Mouse (Mus musculus): ENCODE measurements around the gene Cacna2d3.
A peak's percentile ranks its signal among the peaks of the same experiment; 100 is the strongest.

Cacna2d3 gene

DNA sequence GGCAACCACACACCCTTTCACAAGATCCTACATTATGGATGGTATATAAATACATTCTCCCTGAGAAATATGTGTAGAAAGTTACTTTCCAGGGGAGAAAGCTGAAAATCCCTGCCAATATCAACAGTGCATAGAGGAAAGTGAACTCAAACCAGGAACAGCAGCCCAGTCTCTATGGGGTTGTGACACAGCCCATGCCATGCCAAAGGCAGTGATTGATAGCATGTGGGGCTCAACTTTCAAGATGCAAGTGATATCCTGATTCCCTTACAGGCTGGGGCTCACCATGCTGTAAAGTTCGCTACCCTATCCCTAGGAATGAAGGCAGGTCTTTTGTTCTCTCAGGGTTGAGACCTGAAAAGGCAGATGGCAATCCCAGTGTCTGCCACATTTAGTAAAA is 229.9 kb downstream of the Cacna2d3 start:
- no peak for DNase-seq (ENCODE audit: low spot score)

DNA sequence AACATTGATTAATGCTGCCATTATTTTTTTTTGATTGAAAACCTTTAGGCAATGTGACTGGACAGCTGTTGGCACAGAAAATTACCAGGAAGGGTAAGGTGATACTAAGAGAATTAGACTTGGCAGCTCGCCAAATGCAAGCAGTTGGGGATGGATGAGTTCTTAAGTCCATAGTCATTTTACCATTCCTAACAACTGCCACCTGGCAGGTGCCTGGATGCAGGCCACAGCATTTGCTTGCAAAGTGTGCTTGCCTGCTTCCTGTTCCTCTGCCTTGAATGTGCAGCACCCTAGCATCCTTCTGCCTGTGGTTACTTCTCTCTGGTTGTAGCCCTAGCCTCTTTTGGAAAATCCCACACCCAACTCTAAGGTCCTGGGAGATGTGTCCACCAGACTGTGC is 236.2 kb downstream of the Cacna2d3 start:
- no peak for DNase-seq (ENCODE audit: low spot score)

DNA sequence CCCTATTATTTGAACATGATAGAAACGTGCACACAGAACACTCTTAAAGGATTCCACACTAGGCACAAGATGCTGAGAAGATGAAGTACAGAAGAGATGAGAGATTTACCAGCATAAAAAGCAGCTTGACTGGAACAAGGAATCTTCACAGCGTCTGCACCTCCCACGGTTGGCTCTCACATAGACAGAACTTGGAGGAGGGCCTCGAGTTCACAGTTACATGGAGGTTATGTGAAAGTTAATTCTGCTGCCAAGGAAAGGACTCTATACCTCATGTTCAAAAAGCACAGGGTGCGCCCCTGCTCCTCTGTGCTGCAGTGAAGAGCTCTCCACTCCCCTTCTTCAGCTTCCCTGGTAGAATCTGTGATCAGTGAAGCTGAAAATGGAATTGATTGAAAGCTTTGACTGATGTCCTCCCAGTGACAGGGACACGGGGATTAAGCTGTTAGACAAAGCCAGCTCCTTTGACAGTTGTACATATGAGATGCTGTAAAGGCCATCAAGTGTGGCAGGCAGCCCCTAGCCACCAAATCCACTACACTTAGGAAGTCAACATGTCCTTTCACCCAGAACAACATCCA is 243.2 kb downstream of the Cacna2d3 start:
- DNase-seq (ENCODE audit: low spot score): no peak

DNA sequence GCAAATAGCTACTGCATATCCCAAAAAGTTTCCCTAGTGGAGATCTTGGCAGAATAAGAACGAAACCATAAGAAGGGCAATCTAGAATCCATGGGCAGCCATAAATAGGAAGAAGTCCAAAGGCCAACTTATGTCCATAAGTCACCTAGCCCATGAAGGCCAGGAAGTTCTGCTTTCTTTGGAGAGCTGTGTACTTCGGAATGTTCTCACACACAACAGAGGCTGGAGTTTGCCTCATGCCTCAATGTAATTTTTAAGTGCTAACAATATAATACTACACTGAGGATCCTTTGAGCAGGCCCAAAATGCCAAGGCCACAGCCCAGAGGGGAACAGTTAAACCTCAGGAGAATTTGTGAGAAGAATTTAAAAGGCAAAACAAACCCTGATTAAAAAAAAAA is 257.4 kb downstream of the Cacna2d3 start:
- DNase-seq (ENCODE audit: low spot score): no peak

DNA sequence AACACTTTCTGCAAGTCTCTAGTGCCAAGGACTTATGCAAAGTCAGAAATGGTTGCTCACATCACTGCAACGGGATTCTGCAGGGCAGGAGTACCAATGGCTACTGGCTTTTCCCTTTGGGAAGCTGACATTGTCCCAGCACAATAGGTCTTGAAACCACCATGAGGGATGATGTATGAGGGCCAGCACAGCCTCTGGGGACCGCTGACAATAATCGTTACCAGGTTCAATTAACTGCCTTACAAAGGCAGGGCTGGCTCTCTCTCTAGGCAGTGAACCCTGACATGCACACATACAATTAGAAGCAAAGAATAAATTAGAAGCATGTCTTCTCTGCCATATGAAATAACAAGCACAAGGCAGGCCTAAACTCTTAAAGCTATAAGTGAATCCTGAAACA is 272.5 kb downstream of the Cacna2d3 start:
- no peak for DNase-seq (ENCODE audit: low spot score)

DNA sequence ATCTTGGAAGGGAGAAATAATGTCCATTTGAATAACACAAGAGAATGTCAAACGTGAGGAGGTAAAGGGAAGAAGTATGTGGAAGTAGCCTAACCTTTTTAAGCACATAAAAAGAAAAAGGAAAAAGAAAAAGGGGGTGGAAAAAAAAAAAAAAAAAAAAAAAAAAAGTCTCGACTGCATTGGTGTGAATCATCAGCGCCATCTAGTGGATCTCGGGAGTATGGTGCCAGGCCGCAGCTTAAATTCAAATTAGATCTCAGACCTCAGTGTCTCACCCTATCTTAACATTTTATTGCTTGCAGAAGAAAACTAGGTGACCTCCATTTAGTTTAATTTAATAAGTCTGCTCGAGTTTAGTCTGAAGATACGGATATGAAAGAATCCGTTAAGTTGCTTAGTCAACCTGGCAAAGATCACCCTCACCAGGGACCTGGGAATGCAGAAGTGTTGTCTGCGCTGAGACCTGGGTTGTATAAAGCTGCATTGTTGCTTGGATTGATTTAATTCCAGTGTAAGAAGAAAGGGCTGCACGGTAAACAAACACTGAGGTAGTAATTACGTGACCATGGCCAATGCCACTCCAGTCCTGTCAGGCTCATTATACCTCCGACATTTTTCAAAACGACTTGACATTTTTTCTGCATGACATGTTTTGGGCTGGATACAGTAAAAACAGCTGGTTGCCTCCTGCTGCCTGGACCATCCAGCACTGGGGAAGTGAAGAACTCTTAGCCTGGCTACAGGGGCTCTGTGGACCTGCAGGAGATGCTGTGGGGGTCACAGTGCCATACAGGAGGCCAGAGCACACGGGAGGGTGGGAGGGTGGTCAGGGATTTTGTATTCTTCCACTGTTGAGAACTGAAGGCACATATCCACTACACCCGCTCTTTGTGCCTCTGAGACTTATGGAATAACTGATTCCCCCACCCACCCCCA is 278.3 kb downstream of the Cacna2d3 start:
- DNase-seq (ENCODE audit: low spot score): peak; percentile 51

DNA sequence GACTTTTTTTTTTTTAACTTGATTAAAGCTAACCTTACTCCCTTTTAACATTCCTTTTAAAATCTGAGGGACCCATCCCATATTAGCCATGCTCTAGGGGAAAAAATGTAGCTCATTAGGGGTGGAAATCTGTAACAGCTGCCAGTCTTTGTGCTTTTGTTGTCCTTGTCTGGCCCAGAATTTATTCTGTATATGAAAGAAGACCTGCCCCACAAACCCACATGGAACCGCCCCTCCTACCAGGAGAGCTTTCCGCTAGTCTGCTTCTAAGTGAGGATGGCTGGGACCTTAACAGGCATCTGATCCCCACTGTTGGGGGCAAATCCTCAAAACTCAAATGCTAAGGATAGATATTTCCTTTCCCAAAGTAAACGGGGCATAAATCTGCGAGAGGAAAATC is 279.2 kb downstream of the Cacna2d3 start:
- DNase-seq (ENCODE audit: low spot score): no peak

DNA sequence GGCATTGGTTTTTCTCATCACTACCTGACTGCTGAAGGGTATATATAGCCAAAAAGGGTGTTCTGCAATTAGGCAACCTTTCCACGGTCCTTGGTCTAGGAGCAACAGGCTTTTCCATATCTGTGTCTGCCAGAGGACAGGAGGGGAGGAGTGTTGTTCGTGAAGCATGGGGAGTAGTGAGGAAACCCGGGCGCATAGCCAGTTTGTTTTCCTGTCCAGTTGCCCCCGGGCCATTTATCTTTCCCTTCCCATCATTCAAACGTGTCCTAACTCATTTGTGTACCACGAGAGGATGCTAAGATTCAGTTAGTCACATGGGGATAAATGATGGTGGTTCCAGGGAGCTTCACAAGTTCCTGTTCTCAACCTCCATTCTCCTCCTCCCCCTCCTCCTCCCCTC is 283.0 kb downstream of the Cacna2d3 start:
- no peak for DNase-seq (ENCODE audit: low spot score)

DNA sequence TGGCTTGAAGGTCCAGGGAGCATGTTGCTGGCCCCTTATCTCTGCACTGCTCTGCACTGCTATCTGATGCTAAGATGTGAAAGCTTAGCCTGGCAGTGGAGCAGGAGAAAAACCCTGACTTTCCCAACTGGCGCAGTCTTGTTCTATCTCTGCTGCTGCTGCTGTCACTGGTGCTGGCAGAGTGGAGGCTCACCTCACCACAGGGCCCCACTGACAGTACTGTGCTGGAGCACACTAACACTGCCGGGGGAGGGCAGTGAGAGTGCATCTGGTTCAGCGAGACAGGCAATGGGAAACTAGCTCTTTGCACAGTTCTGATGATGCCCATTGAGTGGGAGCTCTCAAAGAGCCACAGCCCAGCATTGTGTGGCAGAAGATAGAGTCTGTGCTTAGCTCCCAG is 283.4 kb downstream of the Cacna2d3 start:
- DNase-seq (ENCODE audit: low spot score): no peak

DNA sequence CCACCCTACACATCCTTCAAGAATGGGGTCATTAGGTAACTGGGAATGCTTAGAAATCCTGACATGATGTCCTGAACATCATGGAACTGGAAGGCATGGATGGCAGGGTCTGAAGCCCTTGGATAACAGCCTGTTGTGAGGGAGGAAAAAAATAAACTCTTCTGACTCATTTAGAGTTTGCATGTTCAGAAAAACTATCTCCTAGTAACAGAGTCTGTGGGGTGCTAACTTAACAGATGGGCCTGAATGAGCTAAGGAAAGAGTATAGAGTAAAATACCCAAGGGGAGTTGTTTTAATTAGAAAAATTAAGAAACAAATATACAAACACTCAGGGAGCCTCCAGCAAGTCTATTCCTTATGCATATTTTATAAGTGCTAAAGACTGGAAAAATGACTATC is 286.5 kb downstream of the Cacna2d3 start:
- no peak for DNase-seq (ENCODE audit: low spot score)

DNA sequence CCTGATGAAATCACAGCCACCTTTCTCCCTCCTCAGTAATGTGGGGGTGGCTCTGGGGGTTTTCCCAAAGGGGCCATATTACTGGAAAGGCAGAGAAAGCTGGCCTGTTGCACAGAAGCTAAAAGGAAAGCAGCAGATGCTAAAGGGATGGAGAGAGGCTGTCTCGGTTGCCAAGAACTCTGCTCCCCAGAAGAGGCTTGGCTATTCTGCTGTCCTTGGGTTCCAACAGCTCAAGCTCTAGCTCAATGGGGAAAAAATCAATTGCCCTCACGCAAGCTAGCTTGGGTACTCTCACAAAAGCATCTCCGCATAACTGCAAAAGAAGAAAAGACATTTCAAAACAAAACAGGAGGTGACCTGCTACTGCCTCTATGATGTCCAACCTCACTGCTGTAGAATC is 287.9 kb downstream of the Cacna2d3 start:
- no peak for DNase-seq (ENCODE audit: low spot score)

DNA sequence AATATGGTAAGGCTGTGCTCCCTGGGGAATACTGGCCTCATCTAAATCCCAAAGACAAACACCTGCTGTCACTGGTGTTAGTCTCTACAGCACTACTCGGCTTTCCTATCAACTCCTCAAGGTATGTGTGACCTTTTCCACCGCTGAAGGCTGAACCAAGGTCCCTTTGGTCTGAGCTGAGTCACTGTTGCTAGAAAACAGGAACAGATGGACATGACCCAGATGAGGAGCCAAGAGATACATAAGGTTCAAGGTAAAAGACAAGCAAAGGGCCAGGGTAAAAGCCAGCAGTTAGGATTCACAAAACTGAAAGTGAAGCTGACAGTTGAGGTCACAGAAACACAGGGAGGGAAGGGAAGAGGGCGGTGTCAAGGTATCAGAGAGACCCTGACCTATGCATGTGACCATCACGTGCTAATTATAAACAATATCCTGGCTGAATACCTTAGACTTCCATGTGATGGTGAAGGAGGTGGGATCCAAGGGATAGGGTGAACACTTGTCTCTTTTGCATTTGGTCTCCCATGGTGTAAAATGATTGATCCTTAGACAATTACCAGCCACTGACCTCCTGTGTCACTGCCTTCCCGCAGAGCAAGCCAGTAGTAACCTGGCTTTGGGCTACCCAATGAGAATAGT is 288.5 kb downstream of the Cacna2d3 start:
- DNase-seq (ENCODE audit: low spot score): no peak

DNA sequence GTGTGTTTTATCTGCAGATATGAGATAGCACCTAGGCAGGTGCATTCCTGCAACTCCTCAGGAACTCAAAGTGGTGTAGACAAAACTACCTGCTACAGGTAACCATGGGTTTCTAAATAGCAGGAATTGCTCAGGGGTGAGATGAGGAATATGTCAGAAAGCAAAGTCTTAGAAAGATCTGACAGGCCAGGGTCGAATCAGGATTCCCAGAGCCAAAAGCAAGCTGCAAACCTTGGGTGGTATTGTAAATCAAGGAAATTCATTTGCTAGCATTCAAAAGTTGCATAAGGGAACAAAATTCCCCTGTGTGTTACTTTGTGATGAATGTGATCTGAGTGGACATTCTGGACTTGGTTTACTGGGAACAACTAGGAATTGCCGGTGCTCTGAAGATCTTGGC is 291.9 kb downstream of the Cacna2d3 start:
- DNase-seq (ENCODE audit: low spot score): no peak

DNA sequence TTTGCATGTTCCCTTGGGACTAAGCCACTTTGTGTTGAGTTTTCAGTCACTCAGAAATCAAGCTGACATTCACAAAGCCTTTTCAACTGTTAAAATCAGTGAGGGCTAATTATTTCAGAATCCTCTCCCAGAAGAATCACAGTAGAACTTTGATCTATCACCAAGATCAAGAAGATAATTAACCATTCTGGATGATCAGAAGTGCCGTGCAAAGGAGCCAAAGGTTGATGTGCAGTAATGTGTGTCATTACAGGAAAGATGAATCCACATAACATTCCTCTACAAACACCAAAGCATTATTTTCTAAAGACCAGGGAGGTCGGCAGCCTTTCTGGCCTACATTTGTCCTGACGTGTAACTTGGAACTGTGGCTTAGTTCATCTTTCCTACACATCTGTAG is 296.0 kb downstream of the Cacna2d3 start:
- no peak for DNase-seq (ENCODE audit: low spot score)

DNA sequence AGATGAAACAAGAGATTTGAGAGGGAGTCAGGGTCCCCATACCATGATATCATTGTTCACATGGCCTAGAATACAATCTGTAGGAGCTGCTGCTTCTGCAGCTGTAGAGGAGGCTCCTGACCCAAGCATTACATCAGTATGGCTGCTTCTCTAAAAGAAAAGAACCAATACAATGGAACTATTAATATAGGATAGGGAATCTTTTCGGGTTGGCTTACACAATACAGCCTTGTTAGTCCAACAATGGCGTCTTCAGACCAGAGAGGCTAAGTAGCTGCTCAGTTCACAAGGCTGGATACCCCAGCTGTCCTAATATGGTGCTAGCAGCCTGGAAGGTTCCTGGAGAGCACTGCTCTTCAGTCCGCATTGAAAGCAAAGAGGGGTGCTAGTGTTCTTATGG is 296.5 kb downstream of the Cacna2d3 start:
- no peak for DNase-seq (ENCODE audit: low spot score)

DNA sequence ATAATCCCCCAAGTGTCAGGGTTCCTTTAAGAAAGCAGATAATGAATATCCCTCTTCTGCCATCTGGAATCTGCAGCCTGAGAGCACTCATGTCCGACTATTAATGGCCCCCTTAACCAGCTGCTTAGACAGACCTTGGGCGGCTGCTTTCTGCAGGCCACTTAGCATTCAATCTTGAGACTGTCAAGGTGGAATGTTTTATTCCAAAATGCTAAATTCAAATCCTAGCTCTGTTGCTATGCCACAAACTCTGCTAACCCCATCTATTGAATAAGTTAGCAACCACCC is 315.8 kb downstream of the Cacna2d3 start:
- no peak for DNase-seq (ENCODE audit: low spot score)

DNA sequence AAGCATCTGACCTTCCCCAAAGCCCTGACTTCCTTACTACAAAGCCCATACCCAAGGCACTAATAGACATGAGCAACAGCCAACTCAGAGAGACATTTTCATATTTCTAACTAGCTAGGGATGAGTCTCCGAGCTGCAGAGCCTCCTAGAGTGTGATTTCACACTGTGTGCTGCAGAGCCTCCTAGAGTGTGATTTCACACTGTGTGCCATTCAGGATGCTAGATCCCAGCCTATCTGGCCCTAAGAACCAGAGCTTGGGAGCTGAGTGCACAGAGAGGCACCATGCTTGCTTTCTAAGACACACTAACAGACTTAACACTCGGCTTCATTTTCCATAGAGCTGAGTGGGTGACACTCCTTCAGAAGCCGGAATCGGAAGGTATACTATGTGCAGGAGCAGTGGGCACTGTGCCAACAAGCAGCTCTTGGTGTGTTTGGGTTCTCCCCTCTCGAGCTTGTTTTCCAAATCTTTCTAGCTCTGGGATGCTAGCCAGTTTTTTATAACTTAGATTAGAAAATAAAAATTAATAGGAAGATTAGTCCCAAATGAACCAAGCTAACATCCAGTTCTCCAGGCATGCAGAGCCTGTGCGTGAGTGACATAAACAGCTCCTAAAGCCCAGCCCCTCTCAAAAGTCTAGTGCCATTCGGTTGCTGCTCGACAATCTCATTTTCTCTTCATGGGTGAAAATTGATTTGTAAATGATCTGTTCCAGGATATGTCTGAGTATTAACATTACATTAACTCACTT is 316.4 kb downstream of the Cacna2d3 start:
- DNase-seq (ENCODE audit: low spot score): peak; percentile 5

DNA sequence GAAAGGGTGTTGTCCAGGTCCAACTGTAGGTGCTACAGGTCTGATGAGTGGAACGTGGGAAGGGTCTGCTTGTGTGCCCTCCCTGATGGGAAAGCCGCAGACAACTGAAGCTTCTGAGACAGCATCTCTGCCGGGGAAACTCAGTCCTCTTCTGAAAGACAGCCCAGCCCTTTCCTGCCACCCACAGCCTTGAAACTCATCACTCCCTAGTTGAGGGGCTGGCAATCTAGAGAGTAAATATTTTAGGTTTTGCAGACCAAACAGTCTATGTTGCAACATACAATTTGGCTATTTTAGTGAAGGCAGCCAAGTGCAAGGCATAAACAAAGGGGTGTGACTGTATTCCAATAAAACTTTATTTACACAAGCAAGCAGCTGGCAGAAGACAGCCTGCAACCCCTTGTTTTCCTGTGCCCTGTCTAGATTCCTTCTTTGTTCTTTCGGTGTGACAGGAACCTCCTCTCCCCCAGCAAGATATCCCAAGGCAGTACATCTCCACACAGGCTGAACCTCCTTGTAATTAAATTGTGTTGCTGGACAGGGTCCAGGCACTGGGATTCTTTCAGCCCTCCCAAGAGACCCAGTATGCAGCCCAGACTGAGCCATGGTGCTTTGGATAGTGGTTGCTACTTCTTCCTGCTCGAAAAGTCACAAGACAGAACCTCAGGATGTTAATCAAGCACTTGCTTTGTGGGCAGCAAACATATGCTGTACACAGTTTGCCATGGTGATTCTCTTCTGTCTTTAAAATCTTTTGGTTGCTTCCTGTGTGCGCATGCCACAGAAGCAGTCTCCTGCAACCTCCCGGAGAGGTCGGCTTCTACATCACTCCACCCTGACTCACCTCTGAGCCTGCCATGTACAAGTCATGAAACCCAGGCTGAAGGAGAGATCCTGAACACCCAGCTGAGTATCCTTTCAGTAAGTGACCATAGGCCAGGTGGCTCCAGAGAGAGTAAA is 317.5 kb downstream of the Cacna2d3 start:
- DNase-seq (ENCODE audit: low spot score): peak; percentile 7

DNA sequence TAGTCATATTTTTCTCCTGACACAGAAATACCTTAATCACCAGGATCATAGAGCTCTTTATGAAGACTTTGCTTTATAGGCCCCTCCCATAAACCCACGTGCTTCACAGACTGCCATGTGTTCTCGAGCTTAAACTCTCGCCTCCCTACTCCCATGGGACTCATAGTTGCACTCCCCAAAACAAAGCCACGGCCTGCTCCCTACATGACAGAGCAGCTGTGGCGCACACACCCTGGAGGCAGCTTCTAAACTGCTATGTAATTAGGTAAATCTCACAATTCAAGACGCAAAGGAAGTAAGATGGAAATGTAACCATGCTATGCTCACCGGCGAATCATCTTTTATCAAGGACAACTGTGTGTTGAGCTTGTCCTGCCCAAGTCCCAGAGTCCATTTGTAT is 319.2 kb downstream of the Cacna2d3 start:
- no peak for DNase-seq (ENCODE audit: low spot score)

DNA sequence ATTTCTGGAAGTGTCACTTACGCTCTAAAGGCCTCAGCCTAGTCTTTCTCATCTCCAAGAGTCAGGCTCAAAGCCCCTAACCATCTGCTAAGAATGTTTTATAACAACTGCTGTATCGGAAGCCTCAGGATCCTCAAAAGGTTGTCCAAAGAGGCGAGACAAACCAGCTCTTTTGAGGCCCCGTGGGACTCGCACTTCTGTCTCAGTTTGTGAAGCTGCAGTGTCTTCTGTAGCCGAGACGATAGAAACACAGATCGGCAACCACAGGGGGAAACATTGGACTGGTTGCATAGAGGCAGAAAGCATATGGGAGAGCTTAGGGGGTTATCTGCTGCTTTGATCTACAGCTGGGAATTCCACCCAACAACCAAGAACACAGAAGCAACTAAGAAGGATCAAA is 327.9 kb downstream of the Cacna2d3 start:
- no peak for DNase-seq (ENCODE audit: low spot score)

DNA sequence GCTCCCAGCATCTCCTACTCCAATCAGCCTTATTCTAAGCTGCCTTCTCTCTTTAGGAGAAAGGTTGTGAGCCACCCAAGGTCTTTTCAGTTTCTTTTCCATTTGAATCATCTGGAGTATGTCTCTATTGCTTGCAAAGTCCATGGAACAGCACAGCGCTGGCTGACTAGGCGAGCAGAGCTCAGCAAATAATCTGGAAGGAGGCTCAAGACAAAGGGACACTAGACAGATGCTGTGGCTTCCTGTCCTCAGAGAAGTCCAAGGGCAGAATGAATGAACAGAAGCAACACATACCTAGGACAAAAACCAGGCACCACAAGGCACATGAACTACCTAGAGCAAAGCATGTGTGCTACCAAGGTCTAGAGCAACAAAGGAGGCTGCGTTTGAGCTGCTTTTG is 328.8 kb downstream of the Cacna2d3 start:
- DNase-seq (ENCODE audit: low spot score): no peak

DNA sequence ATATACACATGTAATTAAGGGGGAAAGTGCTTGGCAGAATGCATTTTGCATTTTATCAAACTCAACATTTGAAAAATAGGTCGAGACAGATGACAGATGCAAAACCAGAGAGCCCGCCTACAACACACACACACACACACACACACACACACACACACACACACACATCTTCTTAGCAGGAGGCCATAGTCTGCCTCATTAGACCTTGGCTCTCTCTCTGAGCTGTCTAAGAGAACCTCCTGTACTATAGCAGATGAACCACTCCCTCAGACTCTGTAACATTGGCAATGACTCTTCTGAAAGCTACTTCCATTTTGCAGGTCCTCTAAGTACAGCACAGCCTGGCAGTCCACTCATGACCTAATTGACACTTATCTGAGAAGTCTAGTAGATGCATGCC is 330.2 kb downstream of the Cacna2d3 start:
- no peak for DNase-seq (ENCODE audit: low spot score)
